Mouse (Mus musculus): Measurements from ENCODE around the gene Tbc1d8. TPM values are rescaled to one million over a fixed set of nuclear protein-coding genes. Genes with fewer than 3 reads are reported as not detected.

Gene Tbc1d8
- total and polyA plus RNA-seq, 2 experiments from 2014 or later, result 6.4 to 16.7 TPM

- ATAC-seq (ENCODE audit: insufficient read depth, low read depth), result no peak
- Histone ChIP-seq H3K9me3 (replicated peaks; ENCODE audit: control insufficient read depth, low read length) (no peaks in the 10 kb centered on the region), H3K4me1 (ENCODE audit: control insufficient read depth, insufficient read depth) (peaks cover 29% of the 10 kb centered on the region), H3K36me3 (replicated peaks; ENCODE audit: control insufficient read depth, insufficient read depth, low read length) (no peaks in the 10 kb centered on the region), H3K4me2 (ENCODE audit: low read depth, low read length) (no peak overlapping the region), H3K9ac (replicated peaks; ENCODE audit: low read depth, low read length) (no peak overlapping the region), H3K27me3 (ENCODE audit: control insufficient read depth, insufficient read depth, low read length) (no peaks in the 10 kb centered on the region), H3K4me3 (ENCODE audit: low read depth, low read length) (no peak overlapping the region), H3K27ac (ENCODE audit: low read depth) (no peak overlapping the region)
- TF ChIP-seq CTCF (IDR thresholded peaks at IDR 0.05; ENCODE audit: low read depth), result no peak
- WGBS, result 92% methylated on average over 3 of the region's 3 CpGs
- DNase-seq (ENCODE audit: low spot score), result no peak
Measured at GRCm38 (mm10) chr1:39464760-39465159, 13.8 kb downstream of the Tbc1d8 start.

GRCm38 (mm10) chr1:39462937-39463444 lies 15.6 kb downstream of the Tbc1d8 start:
- DNase-seq (ENCODE audit: low spot score), result no peak
- Histone ChIP-seq H3K4me3 (ENCODE audit: low read depth, low read length) (no peak overlapping the region), H3K27me3 (ENCODE audit: control insufficient read depth, insufficient read depth, low read length) (no peaks in the 10 kb centered on the region), H3K9ac (replicated peaks; ENCODE audit: low read depth, low read length) (no peak overlapping the region), H3K27ac (ENCODE audit: low read depth) (no peak overlapping the region), H3K4me2 (ENCODE audit: low read depth, low read length) (no peak overlapping the region), H3K36me3 (replicated peaks; ENCODE audit: control insufficient read depth, insufficient read depth, low read length) (no peaks in the 10 kb centered on the region), H3K4me1 (ENCODE audit: control insufficient read depth, insufficient read depth) (peaks cover 29% of the 10 kb centered on the region), H3K9me3 (replicated peaks; ENCODE audit: control insufficient read depth, low read length) (no peaks in the 10 kb centered on the region)
- no peak for ATAC-seq (ENCODE audit: insufficient read depth, low read depth)
- 87% methylated on average over 6 of the region's 6 CpGs for whole genome bisulfite sequencing
- TF ChIP-seq EP300 (IDR thresholded peaks at IDR 0.05; ENCODE audit: low read depth) (no peak), CTCF (IDR thresholded peaks at IDR 0.05; ENCODE audit: low read depth) (no peak)

- no peak overlapping the region for H3K4me2 ChIP-seq (ENCODE audit: low read depth, low read length)
- H3K27ac ChIP-seq (ENCODE audit: low read depth), result no peak overlapping the region
- DNase-seq (ENCODE audit: low spot score), result no peak
- H3K36me3 ChIP-seq (replicated peaks; ENCODE audit: control insufficient read depth, insufficient read depth, low read length), result no peaks in the 10 kb centered on the region
- ATAC-seq (ENCODE audit: insufficient read depth, low read depth), result no peak
- TF ChIP-seq EP300 (IDR thresholded peaks at IDR 0.05; ENCODE audit: low read depth) (no peak), CTCF (IDR thresholded peaks at IDR 0.05; ENCODE audit: low read depth) (no peak)
- H3K4me1 ChIP-seq (ENCODE audit: control insufficient read depth, insufficient read depth), result peaks cover 25% of the 10 kb centered on the region
- H3K9me3 ChIP-seq (replicated peaks; ENCODE audit: control insufficient read depth, low read length), result no peaks in the 10 kb centered on the region
- no peak overlapping the region for H3K9ac ChIP-seq (replicated peaks; ENCODE audit: low read depth, low read length)
- H3K4me3 ChIP-seq (ENCODE audit: low read depth, low read length), result no peak overlapping the region
- 92% methylated on average over 13 of the region's 13 CpGs for WGBS
- no peaks in the 10 kb centered on the region for H3K27me3 ChIP-seq (ENCODE audit: control insufficient read depth, insufficient read depth, low read length)
Measured at GRCm38 (mm10) chr1:39462036-39462435, 16.5 kb downstream of the Tbc1d8 start.

GRCm38 (mm10) chr1:39460495-39460894 lies 18.1 kb downstream of the Tbc1d8 start:
- no peak for ATAC-seq (ENCODE audit: insufficient read depth, low read depth)
- H3K9me3 ChIP-seq (replicated peaks; ENCODE audit: control insufficient read depth, low read length), result no peaks in the 10 kb centered on the region
- H3K9ac ChIP-seq (replicated peaks; ENCODE audit: low read depth, low read length), result no peak overlapping the region
- H3K27me3 ChIP-seq (ENCODE audit: control insufficient read depth, insufficient read depth, low read length), result no peaks in the 10 kb centered on the region
- peaks cover 23% of the 10 kb centered on the region for H3K4me1 ChIP-seq (ENCODE audit: control insufficient read depth, insufficient read depth)
- TF ChIP-seq EP300 (IDR thresholded peaks at IDR 0.05; ENCODE audit: low read depth) (no peak), CTCF (IDR thresholded peaks at IDR 0.05; ENCODE audit: low read depth) (no peak)
- no peak for DNase-seq (ENCODE audit: low spot score)
- no peak overlapping the region for H3K4me3 ChIP-seq (ENCODE audit: low read depth, low read length)
- no peak overlapping the region for H3K27ac ChIP-seq (ENCODE audit: low read depth)
- H3K36me3 ChIP-seq (replicated peaks; ENCODE audit: control insufficient read depth, insufficient read depth, low read length), result no peaks in the 10 kb centered on the region
- H3K4me2 ChIP-seq (ENCODE audit: low read depth, low read length), result no peak overlapping the region
- 82% methylated on average over 5 of the region's 5 CpGs for WGBS

- ATAC-seq (ENCODE audit: insufficient read depth, low read depth), result no peak
- no peak for DNase-seq (ENCODE audit: low spot score)
- no peaks in the 10 kb centered on the region for H3K36me3 ChIP-seq (replicated peaks; ENCODE audit: control insufficient read depth, insufficient read depth, low read length)
- H3K9me3 ChIP-seq (replicated peaks; ENCODE audit: control insufficient read depth, low read length), result no peaks in the 10 kb centered on the region
- H3K27me3 ChIP-seq (ENCODE audit: control insufficient read depth, insufficient read depth, low read length), result no peaks in the 10 kb centered on the region
- H3K4me1 ChIP-seq (ENCODE audit: control insufficient read depth, insufficient read depth), result peaks cover 14% of the 10 kb centered on the region
- H3K4me3 ChIP-seq (ENCODE audit: low read depth, low read length), result no peak overlapping the region
- no peak overlapping the region; the same call in 1 of the 2 replicates for H3K9ac ChIP-seq (replicated peaks; ENCODE audit: low read depth, low read length)
- H3K4me2 ChIP-seq (ENCODE audit: low read depth, low read length), result no peak overlapping the region
- H3K27ac ChIP-seq (ENCODE audit: low read depth), result no peak overlapping the region
- 81% methylated on average over 13 of the region's 13 CpGs for WGBS
- no peak for TF ChIP-seq CTCF (IDR thresholded peaks at IDR 0.05; ENCODE audit: low read depth)
- no peak for TF ChIP-seq EP300 (IDR thresholded peaks at IDR 0.05; ENCODE audit: low read depth)
Measured at GRCm38 (mm10) chr1:39457887-39458874, 20.4 kb downstream of the Tbc1d8 start.
